8 mouse cellular contexts compared by ENCODE assay signal in the genomic region with DNA sequence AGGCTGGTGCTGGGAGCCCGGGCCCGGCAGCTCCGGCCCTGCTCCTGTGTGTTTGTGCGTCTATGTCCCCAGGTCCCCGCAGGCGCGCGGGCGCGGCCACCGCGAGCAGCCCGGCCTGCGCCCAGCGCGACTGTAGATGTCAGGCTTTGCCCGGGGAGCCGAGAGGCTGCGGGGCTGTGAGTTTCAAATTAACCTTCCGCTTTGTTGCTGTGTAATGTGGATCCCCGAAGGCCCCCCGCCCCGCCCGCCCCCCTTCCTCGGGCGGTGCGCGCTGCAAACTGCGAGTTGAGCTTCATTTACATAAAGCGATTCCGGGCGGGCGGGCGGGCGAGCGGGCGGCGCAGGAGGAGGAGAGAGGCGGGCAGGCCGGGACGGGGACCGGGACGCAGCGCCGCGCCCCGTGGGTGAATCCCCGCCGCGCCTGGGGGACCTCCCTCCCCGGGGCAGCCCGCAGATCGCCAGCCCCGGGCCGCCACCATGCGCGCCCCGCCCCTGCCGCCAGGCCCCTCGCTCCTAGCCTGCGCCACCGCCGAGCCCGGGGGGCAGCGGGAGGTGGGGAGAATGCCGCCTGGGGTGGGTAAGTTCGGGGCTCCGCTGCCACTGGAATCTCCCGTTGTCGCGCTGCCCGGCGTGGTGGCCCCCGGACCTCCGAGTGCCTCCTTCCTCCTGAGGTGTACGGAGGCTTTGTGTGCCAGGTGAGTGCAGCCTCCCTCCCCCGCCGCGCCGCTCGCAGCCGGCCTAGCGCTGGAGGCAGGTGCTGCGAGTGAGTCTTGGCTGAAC.
A peak's percentile ranks its signal among the peaks of the same experiment; 100 is the strongest.
DNase-seq lines count a peak whose midpoint lies in the region; ATAC-seq and TF ChIP-seq lines count a peak whose summit lies in the region.

No protein-coding gene starts in this region.

- intact Hi-C loops in left cerebral cortex, postnatal 14 days (cut with DNase I), result loop anchor here (5.0 kb wide), 1 partner anchor 197 kb away; no protein-coding TSS in a partner anchor

- DNase-seq in left cerebral cortex, postnatal 14 days (ENCODE audit: low spot score in 2 of 2), result peak; percentile 32 to 36
- no peak for DNase-seq in left cerebral cortex, adult 11 months (ENCODE audit: low spot score)
- peak; percentile 90 for DNase-seq in embryo, embryonic 11 days
- DNase-seq in heart, adult 8-10 months (ENCODE audit: low spot score), result peak; percentile 63
- peak; percentile 80 for DNase-seq in kidney, adult 2 months
- DNase-seq in liver, postnatal 0 days, result peak; percentile 75
- peak; percentile 88 for DNase-seq in neural tube, embryonic 11.5 days (ENCODE audit: low spot score)
- peak; percentile 69 for DNase-seq in thymus, postnatal 4 days

- peak overlapping the region; percentile 79 for H3K27ac ChIP-seq in kidney, adult 2 months (ENCODE audit: insufficient read depth, low read depth, low read length)
- H3K27ac ChIP-seq in liver, postnatal 0 days (ENCODE audit: low read depth), result peak overlapping the region; percentile 69
- peak overlapping the region; percentile 97 for H3K27ac ChIP-seq in neural tube, embryonic 11.5 days (ENCODE audit: low read depth, low read length)

- peak; percentile 75 for ATAC-seq in liver, postnatal 0 days
- ATAC-seq in neural tube, embryonic 11.5 days (ENCODE audit: insufficient read depth, low FRiP score, low TSS enrichment), result peak; percentile 77

- H3K9ac ChIP-seq in liver, postnatal 0 days (replicated peaks), result peak overlapping the region; percentile 70
- peak overlapping the region; percentile 94 for H3K9ac ChIP-seq in neural tube, embryonic 11.5 days (ENCODE audit: low read length)

- TF ChIP-seq CTCF in kidney, adult 2 months (conservative IDR thresholded peaks at IDR 0.05; ENCODE audit: insufficient read depth, insufficient read length, low read depth, low read length), result 0 out of 2 replicates have a peak, but pooled peaks have one; percentile 7
- TF ChIP-seq CTCF in liver, postnatal 0 days (IDR thresholded peaks at IDR 0.05; ENCODE audit: low read depth), result peak; percentile 34

- WGBS in kidney, adult 2 months, result under 1% methylated on average over 73 of the region's 84 CpGs
- under 1% methylated on average over 51 of the region's 84 CpGs for WGBS in liver, postnatal 0 days (ENCODE audit: insufficient replicate concordance)
- WGBS in neural tube, embryonic 11.5 days, result under 1% methylated on average over 65 of the region's 84 CpGs

- TF ChIP-seq POLR2A in kidney, adult 2 months (IDR thresholded peaks at IDR 0.05; ENCODE audit: low read depth, low read length), result no peak

- H3K9me3 ChIP-seq in liver, postnatal 0 days (ENCODE audit: low read length), result no peaks in the 10 kb centered on the region
- H3K9me3 ChIP-seq in neural tube, embryonic 11.5 days (ENCODE audit: control insufficient read depth, low read length), result no peaks in the 10 kb centered on the region

- H3K4me3 ChIP-seq in kidney, adult 2 months (ENCODE audit: insufficient read depth, low read depth, low read length), result peak overlapping the region; percentile 81
- peak overlapping the region; percentile 69 for H3K4me3 ChIP-seq in liver, postnatal 0 days (ENCODE audit: low read depth, low read length)
- peak overlapping the region; percentile 73 for H3K4me3 ChIP-seq in neural tube, embryonic 11.5 days (ENCODE audit: low read depth, low read length)

- no peaks in the 10 kb centered on the region for H3K27me3 ChIP-seq in kidney, adult 2 months (replicated peaks; ENCODE audit: control insufficient read depth, insufficient read depth, low read length)
- H3K27me3 ChIP-seq in liver, postnatal 0 days (ENCODE audit: insufficient read depth, low read length), result 0 out of 2 replicates have a peak, but pooled peaks cover 3% of the 10 kb centered on the region
- H3K27me3 ChIP-seq in neural tube, embryonic 11.5 days (ENCODE audit: control insufficient read depth, insufficient read depth, low read length), result no peaks in the 10 kb centered on the region

- no peaks in the 10 kb centered on the region for H3K36me3 ChIP-seq in kidney, adult 2 months (ENCODE audit: control insufficient read depth, insufficient read depth, low read length)
- no peaks in the 10 kb centered on the region for H3K36me3 ChIP-seq in liver, postnatal 0 days (replicated peaks; ENCODE audit: insufficient read depth, low read length)
- H3K36me3 ChIP-seq in neural tube, embryonic 11.5 days (ENCODE audit: control insufficient read depth, insufficient read depth, low read length), result no peaks in the 10 kb centered on the region

- TF ChIP-seq EP300 in liver, postnatal 0 days (IDR thresholded peaks at IDR 0.05; ENCODE audit: low read depth), result no peak

- H3K4me1 ChIP-seq in kidney, adult 2 months (ENCODE audit: control insufficient read depth, insufficient read depth, low read length), result no peaks in the 10 kb centered on the region; the same call in 1 of the 2 replicates
- H3K4me1 ChIP-seq in liver, postnatal 0 days (ENCODE audit: insufficient read depth), result peaks cover 29% of the 10 kb centered on the region
- peaks cover 74% of the 10 kb centered on the region for H3K4me1 ChIP-seq in neural tube, embryonic 11.5 days (ENCODE audit: control insufficient read depth, insufficient read depth, low read length)

- peak overlapping the region; percentile 77 for H3K4me2 ChIP-seq in liver, postnatal 0 days (ENCODE audit: low read depth, low read length)
- H3K4me2 ChIP-seq in neural tube, embryonic 11.5 days (ENCODE audit: low read depth), result peak overlapping the region; percentile 96
